Mouse (Mus musculus): ENCODE data around the gene Gm10837. TPM values are rescaled to one million over a fixed set of nuclear protein-coding genes. Genes with fewer than 3 reads are reported as not detected.

The Gm10837 gene
- 0.35 and 0.45 TPM in 2 replicates for polyA plus RNA-seq (2014; fragmentation: Nextera tagmentation; extraction: Ambion mirVana)

- 2% methylated on average over 50 of the region's 51 CpGs for WGBS
- ATAC-seq (ENCODE audit: low read depth), result peak; percentile 83
Observed at GRCm38 (mm10) chr14:122490441-122491328, at the start of gene Gm10837. TSS of gene Gm10837 (plus strand) at chr14:122490586.

GRCm38 (mm10) chr14:122449601-122450495 lies 40.5 kb upstream of the Gm10837 start:
- 4% methylated on average over 29 of the region's 29 CpGs for WGBS
- peak overlapping the region; percentile 50 for H3K4me2 ChIP-seq (ENCODE audit: low read depth, low read length)
- H3K36me3 ChIP-seq (ENCODE audit: control insufficient read depth, insufficient read depth, low read length), result no peaks in the 10 kb centered on the region
- H3K9me3 ChIP-seq (ENCODE audit: control insufficient read depth, low read length), result no peaks in the 10 kb centered on the region
- peak overlapping the region; percentile 28 for H3K4me3 ChIP-seq (ENCODE audit: low read depth, low read length)
- no peak for ATAC-seq (ENCODE audit: low read depth)
- peaks cover 8% of the 10 kb centered on the region; the same call in 1 of the 2 replicates for H3K4me1 ChIP-seq (ENCODE audit: control insufficient read depth, insufficient read depth, low read length)
- peak overlapping the region; percentile 52; the same call in 1 of the 2 replicates for H3K27ac ChIP-seq (ENCODE audit: low read depth, low read length)
- 0 out of 2 replicates have a peak overlapping the region, but pooled peaks have one; percentile 25 for H3K9ac ChIP-seq (replicated peaks; ENCODE audit: low read depth, low read length)
- peaks cover 22% of the 10 kb centered on the region for H3K27me3 ChIP-seq (ENCODE audit: control insufficient read depth, insufficient read depth, low read length)

More at GRCm38 (mm10) chr14:122490441-122491328, at the start of gene Gm10837:
- Histone ChIP-seq H3K9ac (replicated peaks; ENCODE audit: low read depth, low read length) (0 out of 2 replicates have a peak within 1 kb of the TSS, but pooled peaks have one; percentile 12), H3K4me3 (ENCODE audit: low read depth, low read length) (peak within 1 kb of the TSS; percentile 24), H3K27me3 (ENCODE audit: control insufficient read depth, insufficient read depth, low read length) (peaks cover 29% of the 10 kb centered on the region), H3K4me2 (ENCODE audit: low read depth, low read length) (peak within 1 kb of the TSS; percentile 41), H3K4me1 (ENCODE audit: control insufficient read depth, insufficient read depth, low read length) (no peaks in the 10 kb centered on the region), H3K27ac (ENCODE audit: low read depth, low read length) (peak within 1 kb of the TSS; percentile 57), H3K9me3 (ENCODE audit: control insufficient read depth, low read length) (no peaks in the 10 kb centered on the region), H3K36me3 (ENCODE audit: control insufficient read depth, insufficient read depth, low read length) (no peaks in the 10 kb centered on the region)

- H3K9ac ChIP-seq (replicated peaks; ENCODE audit: low read depth, low read length), result 0 out of 2 replicates have a peak within 1 kb of the TSS, but pooled peaks have one; percentile 25
- no peaks in the 10 kb centered on the region for H3K36me3 ChIP-seq (ENCODE audit: control insufficient read depth, insufficient read depth, low read length)
- H3K4me3 ChIP-seq (ENCODE audit: low read depth, low read length), result peak within 1 kb of the TSS; percentile 28
- peak within 1 kb of the TSS; percentile 50 for H3K4me2 ChIP-seq (ENCODE audit: low read depth, low read length)
- H3K9me3 ChIP-seq (ENCODE audit: control insufficient read depth, low read length), result no peaks in the 10 kb centered on the region
- peaks cover 27% of the 10 kb centered on the region for H3K27me3 ChIP-seq (ENCODE audit: control insufficient read depth, insufficient read depth, low read length)
- WGBS, result under 1% methylated on average over 59 of the region's 59 CpGs
- H3K27ac ChIP-seq (ENCODE audit: low read depth, low read length), result peak within 1 kb of the TSS; percentile 52; the same call in 1 of the 2 replicates
- ATAC-seq (ENCODE audit: low read depth), result peak; percentile 42
- peaks cover 8% of the 10 kb centered on the region; the same call in 1 of the 2 replicates for H3K4me1 ChIP-seq (ENCODE audit: control insufficient read depth, insufficient read depth, low read length)
Observed at GRCm38 (mm10) chr14:122450496-122451382, 39.6 kb upstream of the Gm10837 start, which contains the start of gene Gm5089. TSS of gene Gm5089 (minus strand) at chr14:122451115.

- H3K4me3 ChIP-seq (ENCODE audit: low read depth, low read length), result no peak overlapping the region
- WGBS, result 52% methylated on average over 5 of the region's 5 CpGs
- peaks cover 8% of the 10 kb centered on the region; the same call in 1 of the 2 replicates for H3K4me1 ChIP-seq (ENCODE audit: control insufficient read depth, insufficient read depth, low read length)
- H3K27ac ChIP-seq (ENCODE audit: low read depth, low read length), result no peak overlapping the region
- H3K9ac ChIP-seq (replicated peaks; ENCODE audit: low read depth, low read length), result no peak overlapping the region
- no peak for ATAC-seq (ENCODE audit: low read depth)
- no peak overlapping the region for H3K4me2 ChIP-seq (ENCODE audit: low read depth, low read length)
- no peaks in the 10 kb centered on the region for H3K36me3 ChIP-seq (ENCODE audit: control insufficient read depth, insufficient read depth, low read length)
- H3K27me3 ChIP-seq (ENCODE audit: control insufficient read depth, insufficient read depth, low read length), result peaks cover 25% of the 10 kb centered on the region
- H3K9me3 ChIP-seq (ENCODE audit: control insufficient read depth, low read length), result no peaks in the 10 kb centered on the region
Observed at GRCm38 (mm10) chr14:122451551-122452145, 38.7 kb upstream of the Gm10837 start.

- H3K27me3 ChIP-seq (ENCODE audit: control insufficient read depth, insufficient read depth, low read length), result peaks cover 25% of the 10 kb centered on the region
- no peak overlapping the region for H3K9ac ChIP-seq (replicated peaks; ENCODE audit: low read depth, low read length)
- H3K4me2 ChIP-seq (ENCODE audit: low read depth, low read length), result peak overlapping the region; percentile 27; the same call in 1 of the 2 replicates
- H3K9me3 ChIP-seq (ENCODE audit: control insufficient read depth, low read length), result no peaks in the 10 kb centered on the region
- peaks cover 8% of the 10 kb centered on the region; the same call in 1 of the 2 replicates for H3K4me1 ChIP-seq (ENCODE audit: control insufficient read depth, insufficient read depth, low read length)
- H3K27ac ChIP-seq (ENCODE audit: low read depth, low read length), result peak overlapping the region; percentile 16; the same call in 1 of the 2 replicates
- 8% methylated on average over 13 of the region's 13 CpGs for WGBS
- no peaks in the 10 kb centered on the region for H3K36me3 ChIP-seq (ENCODE audit: control insufficient read depth, insufficient read depth, low read length)
- H3K4me3 ChIP-seq (ENCODE audit: low read depth, low read length), result no peak overlapping the region
- ATAC-seq (ENCODE audit: low read depth), result peak; percentile 55; the same call in 1 of the 2 replicates
Observed at GRCm38 (mm10) chr14:122452701-122453387, 37.5 kb upstream of the Gm10837 start.

GRCm38 (mm10) chr14:122453388-122453995 lies 36.9 kb upstream of the Gm10837 start:
- H3K4me2 ChIP-seq (ENCODE audit: low read depth, low read length), result peak overlapping the region; percentile 27; the same call in 1 of the 2 replicates
- no peaks in the 10 kb centered on the region for H3K9me3 ChIP-seq (ENCODE audit: control insufficient read depth, low read length)
- peak; percentile 74 for ATAC-seq (ENCODE audit: low read depth)
- H3K36me3 ChIP-seq (ENCODE audit: control insufficient read depth, insufficient read depth, low read length), result no peaks in the 10 kb centered on the region
- peak overlapping the region; percentile 16; the same call in 1 of the 2 replicates for H3K27ac ChIP-seq (ENCODE audit: low read depth, low read length)
- no peak overlapping the region for H3K9ac ChIP-seq (replicated peaks; ENCODE audit: low read depth, low read length)
- H3K4me3 ChIP-seq (ENCODE audit: low read depth, low read length), result no peak overlapping the region
- peaks cover 25% of the 10 kb centered on the region for H3K27me3 ChIP-seq (ENCODE audit: control insufficient read depth, insufficient read depth, low read length)
- WGBS, result 1% methylated on average over 32 of the region's 32 CpGs
- H3K4me1 ChIP-seq (ENCODE audit: control insufficient read depth, insufficient read depth, low read length), result peaks cover 8% of the 10 kb centered on the region; the same call in 1 of the 2 replicates
